Mouse (Mus musculus) stomach, embryonic 15.5 days (tissue): ENCODE measurements around the gene Ndufa11. TPM values are rescaled to one million over a fixed set of nuclear protein-coding genes. Genes with fewer than 3 reads are reported as not detected.

ENCODE experiments used
- ATAC-seq: fragments of 200-750 bp; cut with Nextera tagmentation; 2 replicates; pipeline ENCODE4 v1.8.0; 2017; ENCODE audit warnings: low read depth, moderate number of reproducible peaks, moderate TSS enrichment; ENCODE audit not compliant: insufficient read depth, low FRiP score
- H3K27ac ChIP-seq: fragments of 300-500 bp; sonication (generic); 2 replicates; pipeline ENCODE4 v1.5.1; 2015; ENCODE audit warnings: mild to moderate bottlenecking, inconsistent platforms
- H3K27me3 ChIP-seq: fragments of 300-500 bp; sonication (generic); replicated peaks from 2 replicates; pipeline ENCODE4 v1.6.1; 2015; ENCODE audit warnings: inconsistent platforms
- H3K36me3 ChIP-seq: fragments of 300-500 bp; sonication (generic); 2 replicates; pipeline ENCODE4 v1.6.1; 2015; ENCODE audit warnings: inconsistent platforms
- H3K4me1 ChIP-seq: fragments of 300-500 bp; sonication (generic); 2 replicates; pipeline ENCODE4 v1.6.1; 2015; ENCODE audit warnings: inconsistent platforms
- H3K4me2 ChIP-seq: fragments of 300-500 bp; sonication (generic); 2 replicates; pipeline ENCODE4 v1.6.1; 2015; ENCODE audit warnings: mild to moderate bottlenecking, inconsistent platforms
- H3K4me3 ChIP-seq: fragments of 300-500 bp; sonication (generic); replicated peaks from 2 replicates; pipeline ENCODE4 v1.5.1; 2015; ENCODE audit warnings: inconsistent platforms
- H3K9ac ChIP-seq: fragments of 300-500 bp; sonication (generic); 2 replicates; pipeline ENCODE4 v1.6.1; 2015; ENCODE audit warnings: inconsistent platforms
- H3K9me3 ChIP-seq: fragments of 300-500 bp; sonication (generic); 2 replicates; pipeline ENCODE4 v1.6.1; 2016; ENCODE audit warnings: inconsistent platforms
- WGBS: fragments of 180-500 bp; shearing (Covaris S2); methylation state at CpG from one replicate; pipeline ENCODE4 v1.1.7; 2015; 5-methylcytosine and 5-hydroxymethylcytosine counted together
- polyA plus RNA-seq: library from polyadenylated mRNA; unstranded; fragments of >200 nt; fragmentation: Nextera tagmentation; extraction: Ambion mirVana; gene quantifications from 2 replicates; pipeline ENCODE4 v1.2.1, GENCODE M21; 2015

Ndufa11 gene
- polyA plus RNA-seq, result 437 and 463 TPM in 2 replicates

- Histone ChIP-seq H3K4me1 (peaks cover 25% of the 10 kb centered on the region), H3K27me3 (no peaks in the 10 kb centered on the region), H3K9ac (peak within 1 kb of the TSS; percentile 83), H3K4me3 (peak within 1 kb of the TSS; percentile 81), H3K4me2 (peak within 1 kb of the TSS; percentile 74), H3K9me3 (no peaks in the 10 kb centered on the region), H3K27ac (peak within 1 kb of the TSS; percentile 86), H3K36me3 (peaks cover 18% of the 10 kb centered on the region)
- peak; percentile 78 for ATAC-seq
- WGBS, result under 1% methylated on average over 59 of the region's 59 CpGs
Observed at GRCm38 (mm10) chr17:56717363-56718058, at the start of gene Ndufa11, which contains the start of gene Vmac. Gene Ndufa11 (plus strand): TSS chr17:56717767. Gene Vmac (minus strand): TSS chr17:56718022.

- 0 out of 2 replicates have a peak, but pooled peaks cover 2% of the 10 kb centered on the region for H3K36me3 ChIP-seq
- no peaks in the 10 kb centered on the region for H3K27me3 ChIP-seq
- peaks cover 10% of the 10 kb centered on the region for H3K4me1 ChIP-seq
- peak overlapping the region; percentile 50 for H3K4me3 ChIP-seq
- no peaks in the 10 kb centered on the region for H3K9me3 ChIP-seq
- H3K9ac ChIP-seq, result peak overlapping the region; percentile 45
- peak overlapping the region; percentile 97 for H3K4me2 ChIP-seq
- WGBS, result 5% methylated on average over 31 of the region's 31 CpGs
- no peak overlapping the region for H3K27ac ChIP-seq
- ATAC-seq, result no peak
Observed at GRCm38 (mm10) chr17:56668384-56669144, 49.0 kb upstream of the Ndufa11 start.

DNA sequence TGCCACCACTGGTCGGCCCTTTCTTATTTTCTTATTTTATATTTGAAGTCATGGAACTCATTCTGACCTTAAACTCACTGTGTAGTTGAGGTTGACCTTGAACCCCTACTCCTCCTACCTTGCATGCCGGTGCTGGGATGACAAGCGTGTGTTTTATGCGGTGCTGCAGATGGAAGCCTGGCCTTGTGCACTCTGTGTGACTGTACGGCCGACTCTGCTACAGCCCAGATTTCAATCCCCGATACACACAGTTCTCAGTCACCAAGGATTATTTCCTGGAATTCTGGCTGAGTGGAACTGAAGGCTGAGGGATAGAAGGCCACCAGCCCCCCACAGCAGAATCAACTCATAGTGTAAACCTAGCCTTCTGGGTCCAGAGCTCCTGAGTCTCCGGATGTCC lies 47.8 kb upstream of the Ndufa11 start:
- Histone ChIP-seq H3K36me3 (0 out of 2 replicates have a peak, but pooled peaks cover 2% of the 10 kb centered on the region), H3K4me1 (peaks cover 16% of the 10 kb centered on the region), H3K9me3 (no peaks in the 10 kb centered on the region), H3K4me3 (no peak overlapping the region), H3K4me2 (no peak overlapping the region), H3K9ac (0 out of 2 replicates have a peak overlapping the region, but pooled peaks have one; percentile 2), H3K27ac (no peak overlapping the region), H3K27me3 (no peaks in the 10 kb centered on the region)
- WGBS, result 85% methylated on average over 8 of the region's 8 CpGs
- no peak for ATAC-seq

DNA sequence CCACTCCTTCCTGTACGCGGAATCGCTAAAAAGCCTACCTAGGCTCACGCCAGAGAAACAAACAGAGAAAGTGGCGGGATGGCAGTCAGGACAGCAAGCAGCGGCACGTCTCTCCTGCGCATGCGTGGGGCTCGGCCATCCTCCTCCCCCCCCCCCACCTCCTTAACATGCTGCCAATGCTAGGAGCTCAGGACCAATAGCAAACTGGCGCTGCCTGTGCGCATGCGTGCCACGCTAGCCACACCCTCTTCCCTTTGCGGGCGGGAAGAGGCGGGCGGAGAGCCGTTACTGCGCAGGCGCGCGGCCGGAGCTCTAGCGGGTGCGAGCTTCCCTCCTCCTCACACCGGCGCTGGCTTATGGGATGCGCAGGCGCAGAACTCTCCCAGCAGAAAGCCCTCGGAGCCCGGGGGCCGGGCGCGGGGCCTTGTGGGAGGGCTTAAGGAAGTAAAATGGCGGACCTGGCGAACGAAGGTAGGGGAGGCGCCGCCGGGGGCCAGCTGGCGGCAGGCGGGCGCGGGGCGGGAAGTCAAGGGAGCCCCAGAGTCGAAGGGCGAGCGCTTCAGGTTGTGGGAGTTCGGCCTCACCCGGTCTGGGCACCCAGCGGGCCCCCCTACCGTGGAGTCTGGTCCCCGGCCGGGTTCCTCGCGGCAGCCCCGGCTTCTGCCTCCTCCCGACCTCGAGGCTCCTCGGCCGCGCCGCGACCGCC lies 44.5 kb upstream of the Ndufa11 start, which contains the start of gene Ranbp3:
Ranbp3 (plus strand) TSS at position 354 of the 706 bp plus-strand sequence.
- under 1% methylated on average over 56 of the region's 66 CpGs for WGBS
- Histone ChIP-seq H3K36me3 (peaks cover 13% of the 10 kb centered on the region), H3K27me3 (no peaks in the 10 kb centered on the region), H3K27ac (peak within 1 kb of the TSS; percentile 85), H3K4me3 (peak within 1 kb of the TSS; percentile 95), H3K9me3 (no peaks in the 10 kb centered on the region), H3K9ac (peak within 1 kb of the TSS; percentile 92), H3K4me2 (peak within 1 kb of the TSS; percentile 70), H3K4me1 (peaks cover 22% of the 10 kb centered on the region)
- ATAC-seq, result peak; percentile 95

GRCm38 (mm10) chr17:56673647-56674416 lies 43.7 kb upstream of the Ndufa11 start:
- Histone ChIP-seq H3K4me1 (peaks cover 16% of the 10 kb centered on the region; the same call in 1 of the 2 replicates), H3K27ac (peak overlapping the region; percentile 85), H3K4me2 (peak overlapping the region; percentile 70), H3K27me3 (no peaks in the 10 kb centered on the region), H3K9me3 (no peaks in the 10 kb centered on the region), H3K36me3 (peaks cover 13% of the 10 kb centered on the region), H3K9ac (peak overlapping the region; percentile 92), H3K4me3 (peak overlapping the region; percentile 95)
- 0 out of 2 replicates have a peak, but pooled peaks have one; percentile 1 for ATAC-seq
- WGBS, result under 1% methylated on average over 32 of the region's 37 CpGs

- Histone ChIP-seq H3K4me2 (no peak overlapping the region), H3K9me3 (no peaks in the 10 kb centered on the region), H3K4me3 (no peak overlapping the region), H3K9ac (no peak overlapping the region), H3K27me3 (no peaks in the 10 kb centered on the region), H3K4me1 (peaks cover 14% of the 10 kb centered on the region), H3K27ac (no peak overlapping the region), H3K36me3 (peaks cover 31% of the 10 kb centered on the region)
- 68% methylated on average over 4 of the region's 4 CpGs for WGBS
- no peak for ATAC-seq
Observed at GRCm38 (mm10) chr17:56681791-56682190, 35.8 kb upstream of the Ndufa11 start.

- 48% methylated on average over 3 of the region's 3 CpGs for WGBS
- Histone ChIP-seq H3K4me2 (no peak overlapping the region), H3K9ac (no peak overlapping the region), H3K27ac (no peak overlapping the region), H3K4me3 (no peak overlapping the region), H3K27me3 (no peaks in the 10 kb centered on the region), H3K4me1 (peaks cover 14% of the 10 kb centered on the region), H3K36me3 (peaks cover 33% of the 10 kb centered on the region), H3K9me3 (no peaks in the 10 kb centered on the region)
- ATAC-seq, result peak; percentile 48; the same call in 1 of the 2 replicates
Observed at GRCm38 (mm10) chr17:56682880-56683279, 34.7 kb upstream of the Ndufa11 start.

GRCm38 (mm10) chr17:56683546-56684140 lies 33.9 kb upstream of the Ndufa11 start:
- no peak overlapping the region for H3K9ac ChIP-seq
- no peak for ATAC-seq
- 77% methylated on average over 5 of the region's 5 CpGs for WGBS
- H3K27me3 ChIP-seq, result no peaks in the 10 kb centered on the region
- H3K4me1 ChIP-seq, result peaks cover 14% of the 10 kb centered on the region
- no peak overlapping the region for H3K4me3 ChIP-seq
- H3K36me3 ChIP-seq, result peaks cover 40% of the 10 kb centered on the region
- no peak overlapping the region for H3K4me2 ChIP-seq
- H3K27ac ChIP-seq, result no peak overlapping the region
- H3K9me3 ChIP-seq, result no peaks in the 10 kb centered on the region

DNA sequence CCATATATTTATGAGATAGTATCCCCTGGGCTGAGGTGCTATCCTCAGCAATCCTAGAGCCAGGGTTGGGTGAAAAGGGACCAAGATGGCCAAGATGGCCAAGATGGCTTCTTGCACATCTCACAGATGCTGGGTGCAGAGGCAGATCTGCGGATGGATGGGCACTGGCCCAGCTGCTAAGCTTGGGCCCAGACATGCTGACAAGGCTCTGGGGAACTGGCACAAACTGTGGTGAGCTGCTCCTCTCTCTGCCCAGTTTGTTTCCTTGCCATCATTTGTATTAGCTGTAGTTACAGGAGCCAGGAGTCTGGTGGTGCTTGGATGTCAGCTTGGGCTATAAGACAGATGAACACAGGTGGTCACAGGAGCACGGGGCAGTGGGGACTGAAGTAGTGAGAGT lies 32.9 kb upstream of the Ndufa11 start:
- H3K9ac ChIP-seq, result no peak overlapping the region
- peaks cover 14% of the 10 kb centered on the region for H3K4me1 ChIP-seq
- no peaks in the 10 kb centered on the region for H3K27me3 ChIP-seq
- H3K36me3 ChIP-seq, result peaks cover 43% of the 10 kb centered on the region
- WGBS, result 77% methylated on average over 2 of the region's 2 CpGs
- no peak overlapping the region for H3K4me2 ChIP-seq
- H3K4me3 ChIP-seq, result no peak overlapping the region
- no peak for ATAC-seq
- H3K27ac ChIP-seq, result no peak overlapping the region
- no peaks in the 10 kb centered on the region for H3K9me3 ChIP-seq

DNA sequence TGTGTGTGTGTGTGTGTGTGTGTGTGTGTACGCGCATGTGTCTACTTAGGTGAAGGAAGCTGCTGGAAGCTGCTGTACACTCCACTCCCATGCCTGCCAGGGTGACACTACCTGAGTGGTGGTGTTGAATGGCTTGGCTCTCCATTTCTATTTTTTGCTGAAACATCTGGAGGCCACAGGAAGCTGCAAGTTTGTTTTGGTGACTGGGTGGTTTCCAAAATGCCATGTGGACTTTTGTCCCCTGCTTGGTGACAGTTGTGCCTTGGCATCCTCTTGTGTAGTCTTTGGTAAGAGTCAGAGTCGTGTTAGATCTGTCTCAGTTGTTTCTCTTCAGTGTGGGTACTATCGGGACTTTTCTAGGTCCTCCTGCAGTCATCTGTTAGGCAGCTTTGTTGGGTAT lies 30.8 kb upstream of the Ndufa11 start:
- peaks cover 39% of the 10 kb centered on the region for H3K36me3 ChIP-seq
- no peak overlapping the region for H3K4me3 ChIP-seq
- 90% methylated on average over 3 of the region's 4 CpGs for WGBS

DNA sequence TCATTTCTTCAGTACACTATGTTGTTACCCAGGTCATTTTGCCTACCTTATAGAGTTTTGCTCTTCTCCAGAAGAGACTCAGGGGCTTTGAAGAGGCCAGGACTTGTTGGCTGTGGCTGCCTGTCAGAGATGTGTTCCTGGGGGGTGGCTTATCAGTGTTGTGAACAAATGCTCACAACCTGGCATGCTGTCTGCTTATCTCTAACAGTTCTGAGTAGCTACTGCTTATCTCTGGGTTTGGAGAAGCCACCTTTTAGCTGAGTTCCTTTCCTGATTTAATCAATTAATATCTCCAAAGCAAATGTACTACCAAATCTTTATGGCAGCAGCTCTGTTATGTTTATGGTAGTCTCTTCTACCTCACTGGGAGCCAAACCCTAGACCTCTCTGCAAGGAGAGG lies 29.5 kb upstream of the Ndufa11 start:
- Histone ChIP-seq H3K4me3 (no peak overlapping the region), H3K36me3 (peaks cover 40% of the 10 kb centered on the region), H3K27ac (no peak overlapping the region), H3K4me2 (no peak overlapping the region), H3K4me1 (peaks cover 2% of the 10 kb centered on the region; the same call in 1 of the 2 replicates), H3K9ac (no peak overlapping the region), H3K9me3 (no peaks in the 10 kb centered on the region), H3K27me3 (no peaks in the 10 kb centered on the region)
- peak; percentile 64 for ATAC-seq

More for the DNA sequence above, 30.8 kb upstream of the Ndufa11 start:
- peaks cover 9% of the 10 kb centered on the region for H3K4me1 ChIP-seq
- no peaks in the 10 kb centered on the region for H3K9me3 ChIP-seq
- H3K27ac ChIP-seq, result no peak overlapping the region
- no peak for ATAC-seq
- H3K27me3 ChIP-seq, result no peaks in the 10 kb centered on the region
- no peak overlapping the region for H3K9ac ChIP-seq
- H3K4me2 ChIP-seq, result no peak overlapping the region
